Mouse (Mus musculus) neural tube, embryonic 15.5 days (tissue): Measurements from ENCODE around the gene Ube2m. TPM values are rescaled to one million over a fixed set of nuclear protein-coding genes. Genes with fewer than 3 reads are reported as not detected.
A peak's percentile ranks its signal among the peaks of the same experiment; 100 is the strongest.
"Not testable (repeated sequence)": the region's sequence is repeated elsewhere in the genome, so short reads cannot be mapped to it uniquely, and the experiment has no call there.

ENCODE experiments used
- ATAC-seq: fragments of 200-750 bp; cut with Nextera tagmentation; 2 replicates; pipeline ENCODE4 v1.8.0; 2017; ENCODE audit warnings: mild to moderate bottlenecking, moderate TSS enrichment, moderate library complexity; ENCODE audit not compliant: low FRiP score
- H3K27ac ChIP-seq: fragments of 300-500 bp; sonication (generic); replicated peaks from 2 replicates; pipeline ENCODE4 v1.5.1; 2015; ENCODE audit warnings: mild to moderate bottlenecking, inconsistent platforms
- H3K27me3 ChIP-seq: fragments of 300-500 bp; sonication (generic); replicated peaks from 2 replicates; pipeline ENCODE4 v1.6.1; 2015; ENCODE audit warnings: inconsistent platforms
- H3K36me3 ChIP-seq: fragments of 300-500 bp; sonication (generic); 2 replicates; pipeline ENCODE4 v1.6.1; 2015; ENCODE audit warnings: inconsistent platforms
- H3K4me1 ChIP-seq: fragments of 300-500 bp; sonication (generic); 2 replicates; pipeline ENCODE4 v1.6.1; 2015; ENCODE audit warnings: inconsistent platforms
- H3K4me2 ChIP-seq: fragments of 300-500 bp; sonication (generic); 2 replicates; pipeline ENCODE4 v1.6.1; 2015; ENCODE audit warnings: inconsistent platforms, mild to moderate bottlenecking, moderate library complexity
- H3K4me3 ChIP-seq: fragments of 300-500 bp; sonication (generic); replicated peaks from 2 replicates; pipeline ENCODE4 v1.5.1; 2015; ENCODE audit warnings: mild to moderate bottlenecking, inconsistent platforms
- H3K9ac ChIP-seq: fragments of 300-500 bp; sonication (generic); replicated peaks from 2 replicates; pipeline ENCODE4 v1.6.1; 2015; ENCODE audit warnings: mild to moderate bottlenecking, inconsistent platforms
- H3K9me3 ChIP-seq: fragments of 300-500 bp; sonication (generic); replicated peaks from 2 replicates; pipeline ENCODE4 v1.6.1; 2016; ENCODE audit warnings: inconsistent platforms
- WGBS: fragments of 180-500 bp; shearing (Covaris S2); methylation state at CpG from one replicate; pipeline ENCODE4 v1.1.7; 2015; ENCODE audit warnings: mixed read lengths; 5-methylcytosine and 5-hydroxymethylcytosine counted together
- polyA plus RNA-seq: library from polyadenylated mRNA; unstranded; fragments of >200 nt; fragmentation: Nextera tagmentation; extraction: Ambion mirVana; gene quantifications from 2 replicates; pipeline ENCODE4 v1.2.1, GENCODE M21; 2015

Gene Ube2m
- 129 and 149 TPM in 2 replicates for polyA plus RNA-seq

DNA sequence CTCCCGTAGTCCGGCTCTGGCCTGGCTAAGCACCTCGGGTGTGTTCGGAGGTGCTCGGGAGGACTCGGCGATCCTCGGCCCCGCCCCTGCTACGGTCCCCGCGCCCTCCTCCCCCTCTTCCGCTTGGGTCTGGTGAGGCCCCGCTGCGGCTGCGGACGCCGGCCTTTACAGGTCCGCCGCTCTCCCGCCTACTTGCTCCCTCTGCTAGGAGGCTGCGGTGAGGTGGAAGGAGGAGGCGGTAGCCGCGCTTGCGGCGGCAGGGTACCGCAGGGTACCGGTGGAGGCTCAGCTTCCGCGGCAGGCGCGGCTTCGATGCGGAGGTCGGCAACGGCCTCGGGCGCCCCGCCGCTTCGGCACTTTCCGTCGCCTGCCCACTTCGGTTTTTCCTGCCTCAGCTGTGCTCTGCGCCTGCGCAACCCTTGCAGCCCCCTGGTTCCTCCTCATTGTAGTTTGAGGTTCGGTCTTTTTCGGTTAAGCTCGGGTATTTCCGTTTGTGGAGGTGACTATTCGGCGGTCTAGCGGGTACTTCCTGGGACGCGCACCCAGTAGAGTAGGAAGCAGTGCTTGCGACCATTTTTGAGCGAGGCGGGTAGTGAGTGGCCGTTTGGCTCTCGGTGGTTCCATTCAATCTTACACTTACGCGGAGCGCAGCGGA lies at the start of gene Ube2m:
Ube2m (minus strand) TSS at position 375 of the 655 bp plus-strand sequence.
- Histone ChIP-seq H3K4me2 (peak within 1 kb of the TSS; percentile 74), H3K4me1 (peaks cover 49% of the 10 kb centered on the region), H3K27me3 (peaks cover 28% of the 10 kb centered on the region), H3K36me3 (peaks cover 18% of the 10 kb centered on the region), H3K9ac (peak within 1 kb of the TSS; percentile 100), H3K9me3 (no peaks in the 10 kb centered on the region), H3K4me3 (peak within 1 kb of the TSS; percentile 82), H3K27ac (peak within 1 kb of the TSS; percentile 100)
- WGBS = 0% methylated on average over 63 of the region's 65 CpGs
- peak; percentile 90 for ATAC-seq

DNA sequence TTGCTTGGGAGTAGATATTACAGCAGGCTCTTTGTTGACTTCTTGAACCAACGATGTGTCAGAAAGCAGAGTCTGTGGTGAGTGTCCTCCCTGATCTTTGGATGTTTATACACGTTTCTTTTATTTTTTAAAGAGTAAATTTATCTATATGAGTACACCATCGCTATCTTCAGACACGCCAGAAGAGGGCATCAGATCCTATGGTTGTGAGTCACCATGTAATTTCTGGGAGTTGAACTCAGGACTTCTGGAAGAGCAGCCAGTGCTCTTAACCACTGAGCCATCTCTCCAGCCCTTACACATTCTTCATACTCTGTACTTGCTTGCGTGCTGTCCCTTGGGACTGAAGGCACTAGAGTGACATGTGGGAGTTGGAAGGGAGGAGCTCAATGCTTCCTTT lies 34.2 kb upstream of the Ube2m start:
- H3K4me1 ChIP-seq = no peaks in the 10 kb centered on the region
- 65% methylated on average over 5 of the region's 5 CpGs for WGBS
- ATAC-seq = no peak

DNA sequence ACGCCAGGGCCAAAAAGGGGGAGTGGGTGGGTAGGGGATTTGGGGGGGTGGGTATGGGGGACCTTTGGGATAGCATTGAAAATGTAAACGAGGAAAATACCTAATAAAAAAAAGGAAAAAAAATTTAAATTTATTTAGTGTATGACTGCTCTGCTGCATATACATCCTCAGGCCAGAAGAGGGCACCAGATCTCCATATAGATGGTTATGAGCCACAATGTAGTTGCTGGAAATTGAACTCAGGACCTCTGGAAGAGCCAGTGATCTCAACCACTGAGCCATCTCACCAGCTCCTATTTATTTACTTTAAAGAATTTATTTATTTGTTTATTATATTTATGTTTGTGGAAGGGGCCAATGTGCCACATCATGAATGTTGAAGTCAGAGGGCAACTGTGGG lies 25.3 kb upstream of the Ube2m start:
- not testable (repeated sequence) for H3K4me2 ChIP-seq, H3K9ac ChIP-seq, ATAC-seq, H3K4me3 ChIP-seq, H3K4me1 ChIP-seq, H3K36me3 ChIP-seq, H3K9me3 ChIP-seq, H3K27me3 ChIP-seq, H3K27ac ChIP-seq
- 35% methylated on average over 2 of the region's 2 CpGs for WGBS

More for the DNA sequence above, 34.2 kb upstream of the Ube2m start:
- Histone ChIP-seq H3K9ac (no peak overlapping the region), H3K27me3 (no peaks in the 10 kb centered on the region), H3K4me2 (no peak overlapping the region), H3K4me3 (no peak overlapping the region), H3K9me3 (no peaks in the 10 kb centered on the region), H3K36me3 (no peaks in the 10 kb centered on the region), H3K27ac (no peak overlapping the region)

DNA sequence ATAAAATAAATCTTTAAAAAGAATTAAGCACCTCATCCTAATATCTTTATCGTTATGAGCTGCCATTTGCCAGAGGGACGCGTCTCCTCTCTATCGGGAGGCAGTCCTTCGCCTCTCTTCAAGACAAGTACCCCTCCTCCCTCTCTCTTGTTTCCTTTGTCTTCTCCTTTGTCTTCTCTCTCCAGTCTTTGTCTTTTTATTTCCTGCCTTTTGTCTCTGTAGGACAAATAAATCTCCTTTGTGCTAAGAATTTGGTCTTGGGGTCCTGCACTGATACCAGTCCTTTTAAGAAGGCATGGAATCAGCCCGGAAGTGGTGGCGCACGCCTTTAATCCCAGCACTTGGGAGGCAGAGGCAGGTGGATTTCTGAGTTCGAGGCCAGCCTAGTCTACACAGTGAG lies 21.5 kb upstream of the Ube2m start:
- Histone ChIP-seq H3K4me2 (no peak overlapping the region), H3K27me3 (no peaks in the 10 kb centered on the region), H3K4me3 (no peak overlapping the region), H3K36me3 (no peaks in the 10 kb centered on the region), H3K27ac (no peak overlapping the region), H3K4me1 (peaks cover 5% of the 10 kb centered on the region; the same call in 1 of the 2 replicates), H3K9ac (no peak overlapping the region), H3K9me3 (no peaks in the 10 kb centered on the region)
- WGBS = 85% methylated on average over 9 of the region's 9 CpGs
- no peak for ATAC-seq

DNA sequence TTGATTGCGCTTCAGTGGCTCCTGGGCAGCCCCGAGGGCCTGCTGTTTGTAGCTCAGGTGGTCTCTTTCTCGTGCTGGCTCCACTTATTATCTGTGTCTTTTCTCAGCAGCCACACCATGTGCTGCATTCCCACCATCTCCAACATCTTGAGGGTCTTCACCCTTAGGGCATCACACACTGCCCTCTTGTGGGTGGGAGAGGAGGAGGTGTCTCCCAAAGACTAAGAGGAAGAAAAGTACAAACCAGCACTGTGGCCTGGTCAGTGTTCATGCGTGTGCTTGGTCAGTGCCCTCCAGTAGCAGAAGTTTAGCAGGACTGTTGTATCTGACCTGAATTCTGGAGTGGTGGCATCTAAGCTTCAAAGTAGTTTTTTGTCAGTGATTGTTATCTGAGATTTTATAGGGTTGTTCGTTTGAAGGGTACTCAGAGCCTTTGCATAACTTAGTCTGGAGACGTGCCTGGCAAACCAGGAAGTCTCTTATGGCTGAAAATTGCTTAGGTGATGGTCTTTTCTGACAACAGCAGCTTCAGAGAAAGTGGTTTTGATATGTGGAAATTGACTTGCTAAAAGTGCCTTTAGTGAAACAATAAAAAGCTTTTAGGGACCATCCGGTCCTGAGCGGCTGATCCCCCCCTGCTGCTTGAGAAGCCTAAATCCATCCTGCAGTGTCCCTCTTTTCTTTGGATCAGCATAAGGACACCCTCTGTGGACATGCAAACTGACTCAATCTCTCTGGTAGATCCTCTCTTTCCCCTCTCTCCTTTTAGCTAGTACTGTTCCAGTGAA lies 19.0 kb upstream of the Ube2m start:
- ATAC-seq = no peak
- H3K9me3 ChIP-seq = no peaks in the 10 kb centered on the region
- no peak overlapping the region for H3K4me2 ChIP-seq
- no peaks in the 10 kb centered on the region for H3K36me3 ChIP-seq
- peaks cover 12% of the 10 kb centered on the region for H3K4me1 ChIP-seq
- H3K4me3 ChIP-seq = no peak overlapping the region
- H3K27me3 ChIP-seq = no peaks in the 10 kb centered on the region
- 59% methylated on average over 8 of the region's 8 CpGs for WGBS
- no peak overlapping the region for H3K9ac ChIP-seq
- H3K27ac ChIP-seq = no peak overlapping the region

DNA sequence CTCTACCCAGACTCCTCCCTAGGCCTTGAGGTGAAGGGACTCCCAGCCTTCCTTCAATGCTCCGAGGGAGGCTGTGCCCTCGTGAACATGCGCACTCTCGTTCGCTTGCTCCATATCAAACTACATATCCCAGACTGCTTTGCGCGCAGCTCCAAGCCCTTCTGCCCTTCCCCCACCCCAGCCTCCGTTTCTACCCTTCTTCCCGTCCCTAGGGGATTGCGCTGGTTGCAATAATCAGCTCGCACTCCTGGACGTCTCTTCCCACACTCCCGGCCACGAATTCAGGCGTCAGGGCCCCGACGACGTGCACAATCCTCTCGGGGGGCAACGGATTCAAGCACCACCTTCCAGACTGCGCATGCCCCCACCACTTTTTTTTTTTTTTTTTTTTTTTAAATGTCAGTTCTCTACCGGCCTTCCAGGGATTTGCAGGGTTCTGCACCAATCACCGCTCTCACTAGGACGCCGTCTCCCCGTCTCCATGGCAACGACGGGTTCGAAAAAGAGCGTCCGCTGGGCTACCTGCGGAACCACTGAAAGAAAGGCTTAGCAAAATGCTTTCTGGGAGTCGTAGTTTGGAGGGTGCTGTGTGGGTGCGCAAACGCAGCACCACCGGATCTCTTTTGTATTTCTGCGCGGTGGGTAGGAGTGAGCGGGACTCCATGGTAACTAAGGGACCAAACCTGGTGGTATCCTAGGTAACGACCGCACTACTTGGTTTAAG lies 16.4 kb upstream of the Ube2m start, which contains the start of gene Mzf1:
Mzf1 (minus strand) TSS at position 478 of the 724 bp plus-strand sequence.
- Histone ChIP-seq H3K27me3 (no peaks in the 10 kb centered on the region), H3K36me3 (peaks cover 3% of the 10 kb centered on the region; the same call in 1 of the 2 replicates), H3K4me2 (peak within 1 kb of the TSS; percentile 65), H3K9me3 (no peaks in the 10 kb centered on the region), H3K27ac (peak within 1 kb of the TSS; percentile 97), H3K9ac (peak within 1 kb of the TSS; percentile 65), H3K4me3 (peak within 1 kb of the TSS; percentile 62), H3K4me1 (peaks cover 12% of the 10 kb centered on the region)
- WGBS = under 1% methylated on average over 41 of the region's 41 CpGs
- ATAC-seq = peak; percentile 95

DNA sequence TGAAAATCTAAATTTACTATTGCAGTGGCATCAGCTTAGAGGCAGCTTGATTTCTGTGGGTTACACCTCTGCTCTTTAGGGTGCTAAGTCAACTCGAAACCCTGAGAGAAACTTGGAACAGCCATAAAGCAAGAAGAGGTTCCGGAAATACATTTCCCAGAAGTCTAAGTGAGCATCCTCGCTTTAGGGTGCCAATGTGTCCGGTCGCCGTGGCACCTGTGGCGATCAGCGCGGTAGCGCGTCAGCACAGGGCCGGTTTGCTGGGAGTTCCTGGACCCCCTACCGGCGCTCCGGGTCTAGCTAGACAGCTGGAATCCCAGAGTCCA lies 15.8 kb upstream of the Ube2m start:
- Histone ChIP-seq H3K27ac (peak overlapping the region; percentile 97), H3K36me3 (peaks cover 3% of the 10 kb centered on the region; the same call in 1 of the 2 replicates), H3K27me3 (no peaks in the 10 kb centered on the region), H3K4me2 (peak overlapping the region; percentile 65), H3K9me3 (no peaks in the 10 kb centered on the region), H3K4me1 (peaks cover 12% of the 10 kb centered on the region), H3K9ac (peak overlapping the region; percentile 63), H3K4me3 (peak overlapping the region; percentile 62)
- no peak for ATAC-seq
- under 1% methylated on average over 15 of the region's 15 CpGs for WGBS

DNA sequence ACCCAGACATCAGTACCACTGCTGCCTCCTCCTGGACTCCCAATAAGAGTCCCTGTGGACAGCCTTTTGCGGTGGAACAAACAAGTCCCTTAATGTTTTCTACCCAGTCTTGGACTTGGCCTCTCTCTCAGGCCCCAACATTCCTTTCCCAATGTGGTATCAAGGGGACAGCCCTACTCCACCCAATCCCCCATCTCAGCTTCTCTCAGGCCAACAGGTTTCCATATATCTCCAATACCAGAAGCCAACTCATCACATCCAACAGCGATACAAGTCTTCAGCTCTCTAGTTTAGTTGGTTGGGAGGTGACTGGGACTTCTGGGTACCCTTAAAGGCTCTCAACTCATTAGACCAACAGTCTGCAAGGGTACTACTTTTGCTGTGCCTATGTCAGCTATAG lies 15.4 kb upstream of the Ube2m start:
- peak overlapping the region; percentile 63 for H3K9ac ChIP-seq
- H3K27ac ChIP-seq = peak overlapping the region; percentile 97
- 93% methylated on average over 2 of the region's 2 CpGs for WGBS

DNA sequence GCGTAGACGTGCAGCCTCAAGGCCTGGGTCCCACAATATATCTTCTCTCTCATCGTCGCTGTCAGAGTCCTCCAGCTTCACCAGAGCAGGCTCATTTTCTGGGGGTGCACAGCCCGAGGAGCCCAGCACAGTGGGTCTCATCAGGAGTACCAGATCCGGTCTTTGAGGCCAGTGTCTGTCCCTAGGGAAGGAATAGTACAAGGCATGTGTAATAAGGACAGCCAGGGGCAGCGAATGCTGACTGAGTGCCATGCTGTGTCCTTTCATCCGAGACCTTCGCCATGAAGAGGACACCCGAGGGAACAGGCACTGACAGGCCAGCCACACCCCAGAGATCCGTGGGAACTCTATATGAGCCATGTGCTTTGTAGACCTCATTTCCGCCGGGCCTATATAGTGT lies 14.9 kb upstream of the Ube2m start:
- H3K4me1 ChIP-seq = peaks cover 12% of the 10 kb centered on the region
- H3K36me3 ChIP-seq = peaks cover 3% of the 10 kb centered on the region; the same call in 1 of the 2 replicates
- no peaks in the 10 kb centered on the region for H3K27me3 ChIP-seq
- no peak overlapping the region for H3K27ac ChIP-seq
- H3K4me3 ChIP-seq = no peak overlapping the region
- ATAC-seq = no peak
- H3K9ac ChIP-seq = no peak overlapping the region
- WGBS = 90% methylated on average over 13 of the region's 13 CpGs
- 0 out of 2 replicates have a peak overlapping the region, but pooled peaks have one; percentile 65 for H3K4me2 ChIP-seq
- H3K9me3 ChIP-seq = no peaks in the 10 kb centered on the region

More for the DNA sequence above, 15.4 kb upstream of the Ube2m start:
- no peak for ATAC-seq
- Histone ChIP-seq H3K9me3 (no peaks in the 10 kb centered on the region), H3K4me3 (peak overlapping the region; percentile 62), H3K4me2 (peak overlapping the region; percentile 65), H3K4me1 (peaks cover 12% of the 10 kb centered on the region), H3K27me3 (no peaks in the 10 kb centered on the region), H3K36me3 (peaks cover 3% of the 10 kb centered on the region; the same call in 1 of the 2 replicates)

DNA sequence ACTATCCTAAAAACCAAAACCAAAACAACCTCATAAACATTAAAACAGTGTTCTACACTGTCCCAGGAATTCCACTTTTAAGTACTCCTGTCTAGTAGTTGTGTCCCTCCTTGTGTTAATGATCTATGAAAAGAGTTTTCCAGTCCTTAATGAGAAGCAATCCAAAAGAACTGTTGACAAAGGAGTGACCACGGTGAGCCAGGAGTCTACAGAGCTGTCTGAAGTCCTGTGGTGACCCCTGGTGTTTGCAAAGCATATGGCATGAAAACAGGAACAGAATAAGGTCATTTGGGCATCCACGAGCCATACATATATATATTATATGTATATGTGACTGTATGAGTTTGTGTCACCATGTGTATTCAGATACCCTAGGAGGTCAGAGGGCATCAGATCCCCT lies 8.0 kb upstream of the Ube2m start:
- H3K4me2 ChIP-seq = no peak overlapping the region
- peak; percentile 11; the same call in 1 of the 2 replicates for ATAC-seq
- no peaks in the 10 kb centered on the region for H3K9me3 ChIP-seq
- H3K4me1 ChIP-seq = peaks cover 18% of the 10 kb centered on the region
- no peak overlapping the region for H3K27ac ChIP-seq
- H3K27me3 ChIP-seq = peaks cover 42% of the 10 kb centered on the region
- H3K9ac ChIP-seq = no peak overlapping the region
- WGBS = 17% methylated on average over 2 of the region's 2 CpGs
- peaks cover 3% of the 10 kb centered on the region; the same call in 1 of the 2 replicates for H3K36me3 ChIP-seq
- H3K4me3 ChIP-seq = no peak overlapping the region

DNA sequence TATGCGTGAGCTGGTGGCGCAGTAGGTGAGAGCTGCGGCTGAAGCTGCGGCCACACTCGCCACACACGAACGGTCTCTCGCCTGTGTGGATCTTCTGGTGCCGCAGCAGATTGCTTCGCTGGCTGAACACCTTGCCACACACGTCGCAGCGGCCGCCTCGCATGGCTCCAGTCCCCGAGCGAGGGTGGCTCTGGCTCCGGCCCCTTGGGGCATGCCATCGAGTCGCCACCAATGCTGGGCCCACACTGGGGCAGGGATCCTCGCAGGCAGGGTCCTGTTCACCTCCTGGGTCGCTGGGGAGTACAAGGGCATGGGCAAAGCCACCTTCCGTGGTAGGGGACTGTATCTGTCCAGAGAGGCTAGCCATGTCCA lies 6.2 kb upstream of the Ube2m start:
- peaks cover 50% of the 10 kb centered on the region for H3K27me3 ChIP-seq

More for the DNA sequence above, 6.2 kb upstream of the Ube2m start:
- peak; percentile 46 for ATAC-seq
- Histone ChIP-seq H3K4me1 (peaks cover 22% of the 10 kb centered on the region), H3K4me2 (peak overlapping the region; percentile 97), H3K9me3 (no peaks in the 10 kb centered on the region), H3K9ac (peak overlapping the region; percentile 67), H3K4me3 (peak overlapping the region; percentile 53), H3K36me3 (no peaks in the 10 kb centered on the region), H3K27ac (peak overlapping the region; percentile 81)
- 2% methylated on average over 23 of the region's 23 CpGs for WGBS
